Mouse (Mus musculus): ENCODE results near the gene Pirb. TPM values are rescaled to one million over a fixed set of nuclear protein-coding genes. Genes with fewer than 3 reads are reported as not detected.
A peak's percentile ranks its signal among the peaks of the same experiment; 100 is the strongest.

Pirb gene
- total and polyA plus RNA-seq, 2 experiments from 2014 or later: 0.25 to 0.48 TPM

DNA sequence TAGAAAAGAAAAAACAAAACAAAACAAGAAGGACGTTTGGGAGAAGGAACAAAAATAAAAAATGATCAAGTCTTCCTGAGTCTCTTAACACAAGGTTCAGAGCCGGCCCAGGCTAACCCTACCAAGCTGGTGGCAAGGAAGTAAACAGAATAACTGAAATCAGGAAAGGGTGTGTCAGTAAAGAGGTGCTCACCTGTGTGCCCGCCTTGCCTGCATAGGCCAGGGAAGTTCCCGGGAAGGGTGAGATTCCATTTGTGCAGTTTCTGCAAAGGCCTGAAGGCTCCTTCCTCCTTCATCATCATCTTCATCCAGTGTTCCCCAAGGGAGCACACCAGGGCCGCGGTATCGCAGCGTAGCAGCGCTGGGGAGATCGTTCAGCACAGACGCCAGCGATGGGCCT, 43.8 kb downstream of the Pirb start:
- Histone ChIP-seq H3K36me3 (ENCODE audit: insufficient read depth) (peaks cover 11% of the 10 kb centered on the region), H3K4me1 (ENCODE audit: insufficient read depth) (no peaks in the 10 kb centered on the region), H3K9me3 (ENCODE audit: low read length) (no peaks in the 10 kb centered on the region), H3K4me3 (ENCODE audit: low read depth, low read length) (no peak overlapping the region), H3K4me2 (ENCODE audit: low read depth) (no peak overlapping the region), H3K27ac (ENCODE audit: low read depth, low read length) (no peak overlapping the region), H3K9ac (no peak overlapping the region), H3K27me3 (ENCODE audit: insufficient read depth, low read length) (no peaks in the 10 kb centered on the region)
- no peak for DNase-seq
- no peak for ATAC-seq
- WGBS: 91% methylated on average over 12 of the region's 12 CpGs
- TF ChIP-seq CTCF (IDR thresholded peaks at IDR 0.05; ENCODE audit: low read depth): no peak

- no peak for ATAC-seq
- 83% methylated on average over 3 of the region's 3 CpGs for WGBS
- Histone ChIP-seq H3K9me3 (ENCODE audit: low read length) (no peaks in the 10 kb centered on the region), H3K9ac (no peak overlapping the region), H3K27me3 (ENCODE audit: insufficient read depth, low read length) (no peaks in the 10 kb centered on the region), H3K4me1 (ENCODE audit: insufficient read depth) (no peaks in the 10 kb centered on the region), H3K4me2 (ENCODE audit: low read depth) (no peak overlapping the region), H3K36me3 (ENCODE audit: insufficient read depth) (peaks cover 5% of the 10 kb centered on the region; the same call in 1 of the 2 replicates), H3K27ac (ENCODE audit: low read depth, low read length) (no peak overlapping the region), H3K4me3 (ENCODE audit: low read depth, low read length) (no peak overlapping the region)
- TF ChIP-seq CTCF (IDR thresholded peaks at IDR 0.05; ENCODE audit: low read depth): no peak
- DNase-seq: no peak
Observed at GRCm38 (mm10) chr7:3675228-3675548, 45.0 kb downstream of the Pirb start.

- Histone ChIP-seq H3K4me3 (ENCODE audit: low read depth, low read length) (no peak overlapping the region), H3K9ac (no peak overlapping the region), H3K27me3 (ENCODE audit: insufficient read depth, low read length) (no peaks in the 10 kb centered on the region), H3K9me3 (ENCODE audit: low read length) (no peaks in the 10 kb centered on the region), H3K36me3 (ENCODE audit: insufficient read depth) (peaks cover 5% of the 10 kb centered on the region; the same call in 1 of the 2 replicates), H3K4me1 (ENCODE audit: insufficient read depth) (no peaks in the 10 kb centered on the region), H3K4me2 (ENCODE audit: low read depth) (no peak overlapping the region), H3K27ac (ENCODE audit: low read depth, low read length) (no peak overlapping the region)
- ATAC-seq (peak; percentile 93), DNase-seq (peak; percentile 82)
- 72% methylated on average over 10 of the region's 10 CpGs for WGBS
- peak; percentile 91 for TF ChIP-seq CTCF (IDR thresholded peaks at IDR 0.05; ENCODE audit: low read depth)
Observed at GRCm38 (mm10) chr7:3674507-3675227, 45.5 kb downstream of the Pirb start.

- no peak overlapping the region for H3K9ac ChIP-seq
- no peak for ATAC-seq
Observed at GRCm38 (mm10) chr7:3666921-3667391, 53.2 kb downstream of the Pirb start.

GRCm38 (mm10) chr7:3665215-3666114, 54.7 kb downstream of the Pirb start, which contains the start of gene Leng1:
TSS of gene Leng1 (minus strand) at chr7:3665840.
- peak; percentile 98 for DNase-seq
- peak within 1 kb of the TSS; percentile 61 for H3K4me3 ChIP-seq (ENCODE audit: low read depth, low read length)
- peaks cover 8% of the 10 kb centered on the region; the same call in 1 of the 2 replicates for H3K4me1 ChIP-seq (ENCODE audit: insufficient read depth)
- ATAC-seq: peak; percentile 99
- peak within 1 kb of the TSS; percentile 56 for H3K9ac ChIP-seq
- peaks cover 24% of the 10 kb centered on the region for H3K36me3 ChIP-seq (ENCODE audit: insufficient read depth)
- WGBS: 5% methylated on average over 45 of the region's 45 CpGs
- H3K27me3 ChIP-seq (ENCODE audit: insufficient read depth, low read length): no peaks in the 10 kb centered on the region
- H3K4me2 ChIP-seq (ENCODE audit: low read depth): peak within 1 kb of the TSS; percentile 83
- no peaks in the 10 kb centered on the region for H3K9me3 ChIP-seq (ENCODE audit: low read length)
- H3K27ac ChIP-seq (ENCODE audit: low read depth, low read length): peak within 1 kb of the TSS; percentile 80
- TF ChIP-seq CTCF (IDR thresholded peaks at IDR 0.05; ENCODE audit: low read depth): no peak

More at GRCm38 (mm10) chr7:3666921-3667391, 53.2 kb downstream of the Pirb start:
- Histone ChIP-seq H3K4me2 (ENCODE audit: low read depth) (no peak overlapping the region), H3K9me3 (ENCODE audit: low read length) (no peaks in the 10 kb centered on the region), H3K27me3 (ENCODE audit: insufficient read depth, low read length) (no peaks in the 10 kb centered on the region), H3K27ac (ENCODE audit: low read depth, low read length) (no peak overlapping the region), H3K4me3 (ENCODE audit: low read depth, low read length) (no peak overlapping the region), H3K36me3 (ENCODE audit: insufficient read depth) (peaks cover 12% of the 10 kb centered on the region; the same call in 1 of the 2 replicates), H3K4me1 (ENCODE audit: insufficient read depth) (peaks cover 8% of the 10 kb centered on the region; the same call in 1 of the 2 replicates)
- no peak for DNase-seq
- peak; percentile 22; the same call in 1 of the 2 replicates for TF ChIP-seq CTCF (IDR thresholded peaks at IDR 0.05; ENCODE audit: low read depth)
- 24% methylated on average over 14 of the region's 14 CpGs for WGBS

DNA sequence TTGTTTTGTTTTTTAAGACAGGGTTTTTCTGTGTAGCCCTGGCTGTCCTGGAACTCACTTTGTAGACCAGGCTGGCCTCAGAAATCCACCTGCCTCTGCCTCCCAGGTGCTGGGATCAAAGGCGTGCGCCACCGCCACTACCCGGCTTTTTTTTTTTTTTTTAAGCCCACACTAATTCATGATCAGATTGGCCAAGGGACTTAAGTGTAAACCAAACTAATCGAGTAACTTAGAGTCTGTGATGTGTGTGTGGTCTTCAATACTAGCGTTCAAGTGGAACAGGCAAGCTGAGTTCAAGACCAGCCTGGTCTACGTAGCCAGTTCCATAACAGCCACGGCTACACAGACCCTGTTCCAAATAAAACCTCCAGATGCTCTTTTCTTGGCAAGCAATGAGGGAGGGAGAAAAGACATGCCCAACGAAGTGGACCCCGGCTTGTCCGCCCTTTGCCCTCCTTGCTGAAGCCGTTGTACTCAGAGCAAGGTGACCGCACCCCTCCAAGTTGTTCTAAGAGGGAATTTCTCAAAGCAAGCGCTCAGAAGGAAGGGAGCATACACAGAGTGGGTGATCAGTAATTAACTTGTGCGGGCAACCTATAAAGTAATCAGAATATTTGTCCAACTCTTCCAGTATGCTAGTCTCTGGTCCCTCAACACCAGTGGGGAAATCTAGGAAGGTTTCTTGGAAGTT, 55.5 kb downstream of the Pirb start:
- peak overlapping the region; percentile 56 for H3K9ac ChIP-seq
- H3K4me2 ChIP-seq (ENCODE audit: low read depth): peak overlapping the region; percentile 83
- H3K4me1 ChIP-seq (ENCODE audit: insufficient read depth): peaks cover 8% of the 10 kb centered on the region; the same call in 1 of the 2 replicates
- no peaks in the 10 kb centered on the region for H3K9me3 ChIP-seq (ENCODE audit: low read length)
- H3K36me3 ChIP-seq (ENCODE audit: insufficient read depth): peaks cover 32% of the 10 kb centered on the region
- TF ChIP-seq CTCF (IDR thresholded peaks at IDR 0.05; ENCODE audit: low read depth): no peak
- H3K4me3 ChIP-seq (ENCODE audit: low read depth, low read length): peak overlapping the region; percentile 61
- ATAC-seq (peak; percentile 8), DNase-seq (no peak)
- WGBS: 21% methylated on average over 15 of the region's 15 CpGs
- no peaks in the 10 kb centered on the region for H3K27me3 ChIP-seq (ENCODE audit: insufficient read depth, low read length)
- peak overlapping the region; percentile 70 for H3K27ac ChIP-seq (ENCODE audit: low read depth, low read length)

Other genes starting within 250 kb of the Pirb start
- gene Tarm1, start 217.8 kb downstream of the Pirb start, total RNA-seq (2014; rRNA removed): 0.10 TPM in 1 of 2 replicates, not detected in the other
- 0.10 TPM in 1 of 2 replicates, not detected in the other for gene Tarm1, start 217.8 kb downstream of the Pirb start, polyA plus RNA-seq (2015; fragmentation: Nextera tagmentation; extraction: Ambion mirVana)
- gene Oscar, start 104.2 kb downstream of the Pirb start, total RNA-seq (2014; rRNA removed): 0.43 and 0.69 TPM in 2 replicates
- gene Oscar, start 104.2 kb downstream of the Pirb start, polyA plus RNA-seq (2015; fragmentation: Nextera tagmentation; extraction: Ambion mirVana): 0.42 and 0.48 TPM in 2 replicates
- gene Ndufa3, start 103.0 kb downstream of the Pirb start, total RNA-seq (2014; rRNA removed): 191 and 258 TPM in 2 replicates
- gene Ndufa3, start 103.0 kb downstream of the Pirb start, polyA plus RNA-seq (2015; fragmentation: Nextera tagmentation; extraction: Ambion mirVana): 464 and 597 TPM in 2 replicates
- gene Tfpt, start 90.5 kb downstream of the Pirb start, total RNA-seq (2014; rRNA removed): 27.1 and 37.5 TPM in 2 replicates
- gene Tfpt, start 90.5 kb downstream of the Pirb start, polyA plus RNA-seq (2015; fragmentation: Nextera tagmentation; extraction: Ambion mirVana): 34.2 and 39.3 TPM in 2 replicates
- 62.6 and 63.5 TPM in 2 replicates for gene Prpf31, start 90.4 kb downstream of the Pirb start, total RNA-seq (2014; rRNA removed)
- gene Prpf31, start 90.4 kb downstream of the Pirb start, polyA plus RNA-seq (2015; fragmentation: Nextera tagmentation; extraction: Ambion mirVana): 66.3 and 77.8 TPM in 2 replicates
- 13.1 and 19.8 TPM in 2 replicates for gene Cnot3, start 75.1 kb downstream of the Pirb start, total RNA-seq (2014; rRNA removed)
- gene Cnot3, start 75.1 kb downstream of the Pirb start, polyA plus RNA-seq (2015; fragmentation: Nextera tagmentation; extraction: Ambion mirVana): 26.7 and 35.4 TPM in 2 replicates
- 5.2 and 6.6 TPM in 2 replicates for gene Leng1, start 54.6 kb downstream of the Pirb start, total RNA-seq (2014; rRNA removed)
- 10.3 and 10.4 TPM in 2 replicates for gene Leng1, start 54.6 kb downstream of the Pirb start, polyA plus RNA-seq (2015; fragmentation: Nextera tagmentation; extraction: Ambion mirVana)
- 3.1 and 3.5 TPM in 2 replicates for gene Tmc4, start 42.8 kb downstream of the Pirb start, total RNA-seq (2014; rRNA removed)
- 0.93 and 2.0 TPM in 2 replicates for gene Tmc4, start 42.8 kb downstream of the Pirb start, polyA plus RNA-seq (2015; fragmentation: Nextera tagmentation; extraction: Ambion mirVana)
- 291 and 292 TPM in 2 replicates for gene Tsen34, start 27.5 kb downstream of the Pirb start, total RNA-seq (2014; rRNA removed)
- gene Tsen34, start 27.5 kb downstream of the Pirb start, polyA plus RNA-seq (2015; fragmentation: Nextera tagmentation; extraction: Ambion mirVana): 259 and 282 TPM in 2 replicates
- 112 and 165 TPM in 2 replicates for gene Mboat7, start 26.9 kb downstream of the Pirb start, total RNA-seq (2014; rRNA removed)
- gene Mboat7, start 26.9 kb downstream of the Pirb start, polyA plus RNA-seq (2015; fragmentation: Nextera tagmentation; extraction: Ambion mirVana): 81.8 and 107 TPM in 2 replicates
- 1,013 and 1,830 TPM in 2 replicates for gene Rps9, start 16.4 kb downstream of the Pirb start, total RNA-seq (2014; rRNA removed)
- gene Rps9, start 16.4 kb downstream of the Pirb start, polyA plus RNA-seq (2015; fragmentation: Nextera tagmentation; extraction: Ambion mirVana): 807 and 937 TPM in 2 replicates
- gene Gm15448, start 105.3 kb upstream of the Pirb start, total RNA-seq (2014; rRNA removed): not detected in 2 replicates
- not detected in 2 replicates for gene Gm15448, start 105.3 kb upstream of the Pirb start, polyA plus RNA-seq (2015; fragmentation: Nextera tagmentation; extraction: Ambion mirVana)
- gene Pira2, start 124.7 kb upstream of the Pirb start, total RNA-seq (2014; rRNA removed): not detected in 2 replicates
- gene Pira2, start 124.7 kb upstream of the Pirb start, polyA plus RNA-seq (2015; fragmentation: Nextera tagmentation; extraction: Ambion mirVana): 0.09 TPM in 1 of 2 replicates, not detected in the other
- 0.15 and 0.24 TPM in 2 replicates for gene Gm14548, start 177.7 kb upstream of the Pirb start, total RNA-seq (2014; rRNA removed)
- 0.08 TPM in 1 of 2 replicates, not detected in the other for gene Gm14548, start 177.7 kb upstream of the Pirb start, polyA plus RNA-seq (2015; fragmentation: Nextera tagmentation; extraction: Ambion mirVana)
- 0.43 TPM in 1 of 2 replicates, not detected in the other for gene Lilra6, start 195.1 kb upstream of the Pirb start, total RNA-seq (2014; rRNA removed)
- not detected in 2 replicates for gene Lilra6, start 195.1 kb upstream of the Pirb start, polyA plus RNA-seq (2015; fragmentation: Nextera tagmentation; extraction: Ambion mirVana)